Mouse (Mus musculus) embryonic facial prominence, embryonic 12.5 days (tissue): ENCODE measurements around the gene Atrip. TPM values are rescaled to one million over a fixed set of nuclear protein-coding genes. Genes with fewer than 3 reads are reported as not detected.
A peak's percentile ranks its signal among the peaks of the same experiment; 100 is the strongest.

Experiments
- ATAC-seq: fragments of 200-750 bp; cut with Nextera tagmentation; 2 replicates; pipeline ENCODE4 v1.8.0; 2017; ENCODE audit not compliant: insufficient number of reproducible peaks, insufficient read depth, low FRiP score, low TSS enrichment
- H3K27ac ChIP-seq: fragments of 300-500 bp; sonication (generic); 2 replicates; pipeline ENCODE4 v1.5.1; 2016; ENCODE audit warnings: mild to moderate bottlenecking
- H3K27me3 ChIP-seq: fragments of 300-500 bp; sonication (generic); 2 replicates; pipeline ENCODE4 v1.6.1; 2016; ENCODE audit warnings: mild to moderate bottlenecking, moderate library complexity
- H3K36me3 ChIP-seq: fragments of 300-500 bp; sonication (generic); 2 replicates; pipeline ENCODE4 v1.6.1; 2016; ENCODE audit warnings: mild to moderate bottlenecking
- H3K4me1 ChIP-seq: fragments of 300-500 bp; sonication (generic); 2 replicates; pipeline ENCODE4 v1.6.1; 2016
- H3K4me2 ChIP-seq: fragments of 300-500 bp; sonication (generic); replicated peaks from 2 replicates; pipeline ENCODE4 v1.6.1; 2016; ENCODE audit warnings: mild to moderate bottlenecking, moderate library complexity
- H3K4me3 ChIP-seq: fragments of 300-500 bp; sonication (generic); 2 replicates; pipeline ENCODE4 v1.5.1; 2016; ENCODE audit warnings: mild to moderate bottlenecking
- H3K9ac ChIP-seq: fragments of 300-500 bp; sonication (generic); 2 replicates; pipeline ENCODE4 v1.6.1; 2016; ENCODE audit warnings: mild to moderate bottlenecking, moderate library complexity
- H3K9me3 ChIP-seq: fragments of 300-500 bp; sonication (generic); 2 replicates; pipeline ENCODE4 v1.6.1; 2016; ENCODE audit warnings: mild to moderate bottlenecking, moderate library complexity
- WGBS: fragments of 180-500 bp; shearing (Covaris S2); methylation state at CpG from one replicate; pipeline ENCODE4 v1.1.7; 2016; 5-methylcytosine and 5-hydroxymethylcytosine counted together
- polyA plus RNA-seq: library from polyadenylated mRNA; unstranded; fragments of >200 nt; fragmentation: Nextera tagmentation; extraction: Ambion mirVana; gene quantifications from 2 replicates; pipeline ENCODE4 v1.2.1, GENCODE M21; 2016

Atrip gene
- polyA plus RNA-seq, 1 experiment from 2014 or later: 34.9 TPM

- no peaks in the 10 kb centered on the region for H3K27me3 ChIP-seq
- no peaks in the 10 kb centered on the region for H3K9me3 ChIP-seq
- no peak overlapping the region for H3K4me3 ChIP-seq
- no peak overlapping the region for H3K27ac ChIP-seq
- no peak for ATAC-seq
- no peak overlapping the region for H3K9ac ChIP-seq
- no peaks in the 10 kb centered on the region for H3K4me1 ChIP-seq
- no peak overlapping the region for H3K4me2 ChIP-seq
- peaks cover 99% of the 10 kb centered on the region for H3K36me3 ChIP-seq
- WGBS: 92% methylated on average over 11 of the region's 11 CpGs
Observed at GRCm38 (mm10) chr9:109110240-109110639, 36.3 kb upstream of the Atrip start.

- no peak for ATAC-seq
- Histone ChIP-seq H3K9ac (no peak overlapping the region), H3K4me1 (no peaks in the 10 kb centered on the region), H3K27me3 (no peaks in the 10 kb centered on the region), H3K4me3 (no peak overlapping the region), H3K4me2 (no peak overlapping the region), H3K9me3 (no peaks in the 10 kb centered on the region), H3K27ac (no peak overlapping the region), H3K36me3 (peaks cover 97% of the 10 kb centered on the region)
- 68% methylated on average over 6 of the region's 6 CpGs for WGBS
Observed at GRCm38 (mm10) chr9:109107341-109107740, 33.4 kb upstream of the Atrip start.

- 93% methylated on average over 12 of the region's 12 CpGs for WGBS
- no peak overlapping the region for H3K9ac ChIP-seq
- ATAC-seq: no peak
Observed at GRCm38 (mm10) chr9:109105648-109106047, 31.7 kb upstream of the Atrip start.

GRCm38 (mm10) chr9:109105011-109105410, 31.1 kb upstream of the Atrip start:
- no peak for ATAC-seq
- no peak overlapping the region for H3K27ac ChIP-seq
- H3K9ac ChIP-seq: no peak overlapping the region
- no peaks in the 10 kb centered on the region for H3K4me1 ChIP-seq
- 78% methylated on average over 12 of the region's 12 CpGs for WGBS
- H3K9me3 ChIP-seq: no peaks in the 10 kb centered on the region
- no peak overlapping the region for H3K4me2 ChIP-seq
- no peaks in the 10 kb centered on the region for H3K27me3 ChIP-seq
- H3K4me3 ChIP-seq: no peak overlapping the region
- peaks cover 92% of the 10 kb centered on the region for H3K36me3 ChIP-seq

More at GRCm38 (mm10) chr9:109105648-109106047, 31.7 kb upstream of the Atrip start:
- Histone ChIP-seq H3K4me2 (no peak overlapping the region), H3K9me3 (no peaks in the 10 kb centered on the region), H3K36me3 (peaks cover 92% of the 10 kb centered on the region), H3K4me3 (no peak overlapping the region), H3K27me3 (no peaks in the 10 kb centered on the region), H3K27ac (no peak overlapping the region), H3K4me1 (no peaks in the 10 kb centered on the region)

GRCm38 (mm10) chr9:109104083-109104482, 30.2 kb upstream of the Atrip start:
- H3K27me3 ChIP-seq: no peaks in the 10 kb centered on the region
- H3K9me3 ChIP-seq: no peaks in the 10 kb centered on the region
- no peak overlapping the region for H3K4me3 ChIP-seq
- WGBS: 85% methylated on average over 9 of the region's 9 CpGs
- H3K9ac ChIP-seq: no peak overlapping the region
- peaks cover 90% of the 10 kb centered on the region for H3K36me3 ChIP-seq
- H3K27ac ChIP-seq: no peak overlapping the region
- H3K4me2 ChIP-seq: no peak overlapping the region
- no peak for ATAC-seq
- H3K4me1 ChIP-seq: peaks cover 2% of the 10 kb centered on the region

- Histone ChIP-seq H3K27ac (no peak overlapping the region), H3K36me3 (peaks cover 83% of the 10 kb centered on the region), H3K4me2 (no peak overlapping the region), H3K9ac (no peak overlapping the region), H3K27me3 (no peaks in the 10 kb centered on the region), H3K4me1 (peaks cover 11% of the 10 kb centered on the region), H3K4me3 (no peak overlapping the region), H3K9me3 (no peaks in the 10 kb centered on the region)
- WGBS: 73% methylated on average over 7 of the region's 7 CpGs
- no peak for ATAC-seq
Observed at GRCm38 (mm10) chr9:109103250-109103649, 29.3 kb upstream of the Atrip start.

- 92% methylated on average over 3 of the region's 3 CpGs for WGBS
- H3K9ac ChIP-seq: no peak overlapping the region
- H3K9me3 ChIP-seq: no peaks in the 10 kb centered on the region
- H3K4me1 ChIP-seq: peaks cover 18% of the 10 kb centered on the region
- peaks cover 75% of the 10 kb centered on the region for H3K36me3 ChIP-seq
- no peak overlapping the region for H3K4me2 ChIP-seq
- H3K4me3 ChIP-seq: no peak overlapping the region
- no peak overlapping the region for H3K27ac ChIP-seq
- no peaks in the 10 kb centered on the region for H3K27me3 ChIP-seq
- no peak for ATAC-seq
Observed at GRCm38 (mm10) chr9:109102541-109102940, 28.6 kb upstream of the Atrip start.

- no peaks in the 10 kb centered on the region for H3K9me3 ChIP-seq
- peaks cover 23% of the 10 kb centered on the region for H3K4me1 ChIP-seq
- H3K27ac ChIP-seq: no peak overlapping the region
- no peaks in the 10 kb centered on the region for H3K27me3 ChIP-seq
- no peak overlapping the region for H3K4me2 ChIP-seq
- H3K9ac ChIP-seq: no peak overlapping the region
- no peak overlapping the region for H3K4me3 ChIP-seq
- WGBS: 90% methylated on average over 5 of the region's 5 CpGs
- peaks cover 71% of the 10 kb centered on the region for H3K36me3 ChIP-seq
- no peak for ATAC-seq
Observed at GRCm38 (mm10) chr9:109101933-109102445, 28.1 kb upstream of the Atrip start.

- 90% methylated on average over 20 of the region's 20 CpGs for WGBS
- no peak overlapping the region for H3K4me2 ChIP-seq
- H3K27ac ChIP-seq: no peak overlapping the region
- no peak for ATAC-seq
- H3K4me1 ChIP-seq: peaks cover 28% of the 10 kb centered on the region
- no peaks in the 10 kb centered on the region for H3K27me3 ChIP-seq
- peaks cover 56% of the 10 kb centered on the region for H3K36me3 ChIP-seq
- H3K9ac ChIP-seq: no peak overlapping the region
- H3K4me3 ChIP-seq: no peak overlapping the region
- H3K9me3 ChIP-seq: no peaks in the 10 kb centered on the region
Observed at GRCm38 (mm10) chr9:109100307-109100928, 26.5 kb upstream of the Atrip start.

- Histone ChIP-seq H3K27ac (peak overlapping the region; percentile 100; the same call in 1 of the 2 replicates), H3K4me1 (peaks cover 36% of the 10 kb centered on the region), H3K9me3 (no peaks in the 10 kb centered on the region), H3K36me3 (peaks cover 41% of the 10 kb centered on the region), H3K4me3 (no peak overlapping the region), H3K4me2 (peak overlapping the region; percentile 76), H3K9ac (peak overlapping the region; percentile 11; the same call in 1 of the 2 replicates), H3K27me3 (no peaks in the 10 kb centered on the region)
- no peak for ATAC-seq
- WGBS: 49% methylated on average over 6 of the region's 6 CpGs
Observed at GRCm38 (mm10) chr9:109098969-109099368, 25.0 kb upstream of the Atrip start.

GRCm38 (mm10) chr9:109098366-109098765, 24.4 kb upstream of the Atrip start:
- peaks cover 35% of the 10 kb centered on the region for H3K36me3 ChIP-seq
- H3K4me2 ChIP-seq: peak overlapping the region; percentile 76
- WGBS: 90% methylated on average over 8 of the region's 8 CpGs
- H3K4me3 ChIP-seq: no peak overlapping the region
- no peaks in the 10 kb centered on the region for H3K27me3 ChIP-seq
- H3K9ac ChIP-seq: no peak overlapping the region
- ATAC-seq: no peak
- peaks cover 41% of the 10 kb centered on the region for H3K4me1 ChIP-seq
- H3K27ac ChIP-seq: peak overlapping the region; percentile 100
- H3K9me3 ChIP-seq: no peaks in the 10 kb centered on the region

- peak overlapping the region; percentile 100 for H3K27ac ChIP-seq
- peak overlapping the region; percentile 74 for H3K4me3 ChIP-seq
- H3K27me3 ChIP-seq: no peaks in the 10 kb centered on the region
- H3K36me3 ChIP-seq: peaks cover 31% of the 10 kb centered on the region
- peak overlapping the region; percentile 76 for H3K4me2 ChIP-seq
- H3K9me3 ChIP-seq: no peaks in the 10 kb centered on the region
- WGBS: 35% methylated on average over 5 of the region's 5 CpGs
- H3K9ac ChIP-seq: peak overlapping the region; percentile 95
- peaks cover 44% of the 10 kb centered on the region for H3K4me1 ChIP-seq
- no peak for ATAC-seq
Observed at GRCm38 (mm10) chr9:109097831-109098230, 23.9 kb upstream of the Atrip start.
